Mouse (Mus musculus): ENCODE measurements around the gene Arid5b. TPM values are rescaled to one million over a fixed set of nuclear protein-coding genes. Genes with fewer than 3 reads are reported as not detected.

The Arid5b gene
- total and polyA plus RNA-seq, 2 experiments from 2014 or later = 13.3 to 13.6 TPM

DNA sequence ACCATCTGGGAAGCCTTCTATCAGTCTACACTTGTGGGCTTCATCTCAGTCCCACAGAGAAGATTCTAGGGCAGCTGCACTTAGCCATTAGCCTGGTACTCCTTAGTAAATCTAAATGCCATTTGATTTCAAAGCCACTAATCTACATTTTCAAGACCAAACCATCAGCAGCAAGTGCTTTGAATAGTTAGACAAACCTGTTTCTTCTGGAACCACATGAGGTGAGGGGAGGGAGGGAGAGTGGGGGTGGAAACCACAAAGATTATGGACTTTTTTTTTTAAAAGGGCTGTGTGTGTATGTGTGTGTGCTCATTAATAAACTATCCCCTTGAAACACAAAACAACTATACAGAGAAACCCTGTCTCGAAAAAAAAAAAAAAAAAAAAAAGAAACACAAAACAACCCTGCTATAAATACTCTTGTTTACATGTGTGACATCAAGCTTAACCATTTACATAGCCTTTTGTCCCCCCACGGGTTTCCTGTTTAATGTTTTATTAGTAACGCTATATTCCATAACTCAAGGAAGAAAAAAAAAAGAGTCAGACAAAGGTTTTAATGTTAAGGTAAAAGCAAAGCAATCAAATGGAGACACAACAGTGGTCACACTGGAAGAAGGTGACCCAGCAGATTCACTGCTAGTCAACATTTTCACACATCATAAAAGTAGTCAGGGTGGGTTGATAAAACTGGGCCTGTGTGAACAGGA lies 38.3 kb downstream of the Arid5b start:
- H3K9me3 ChIP-seq (ENCODE audit: low read length) = no peaks in the 10 kb centered on the region
- no peak overlapping the region for H3K4me3 ChIP-seq (ENCODE audit: low read depth, low read length)
- H3K9ac ChIP-seq (replicated peaks; ENCODE audit: low read length, poor library complexity, severe bottlenecking) = no peak overlapping the region; the same call in 1 of the 2 replicates
- H3K27ac ChIP-seq (ENCODE audit: low read depth, low read length) = no peak overlapping the region
- H3K4me1 ChIP-seq (ENCODE audit: insufficient read depth, low read length) = no peaks in the 10 kb centered on the region
- TF ChIP-seq CTCF (IDR thresholded peaks at IDR 0.05) = no peak
- H3K27me3 ChIP-seq (ENCODE audit: insufficient read depth, low read length) = no peaks in the 10 kb centered on the region
- 70% methylated on average over 3 of the region's 3 CpGs for whole genome bisulfite sequencing
- H3K36me3 ChIP-seq (ENCODE audit: insufficient read depth, low read length) = no peaks in the 10 kb centered on the region
- H3K4me2 ChIP-seq (ENCODE audit: low read depth, low read length, poor library complexity, severe bottlenecking) = no peak overlapping the region
- no peak for ATAC-seq (ENCODE audit: low FRiP score)
- DNase-seq (ENCODE audit: low spot score) = no peak

GRCm38 (mm10) chr10:68239426-68240070 lies 39.0 kb downstream of the Arid5b start:
- ATAC-seq (ENCODE audit: low FRiP score) = no peak
- no peak for DNase-seq (ENCODE audit: low spot score)
- no peak overlapping the region for H3K4me2 ChIP-seq (ENCODE audit: low read depth, low read length, poor library complexity, severe bottlenecking)
- no peak overlapping the region for H3K27ac ChIP-seq (ENCODE audit: low read depth, low read length)
- no peaks in the 10 kb centered on the region for H3K4me1 ChIP-seq (ENCODE audit: insufficient read depth, low read length)
- no peak overlapping the region; the same call in 1 of the 2 replicates for H3K9ac ChIP-seq (replicated peaks; ENCODE audit: low read length, poor library complexity, severe bottlenecking)
- no peaks in the 10 kb centered on the region for H3K36me3 ChIP-seq (ENCODE audit: insufficient read depth, low read length)
- H3K27me3 ChIP-seq (ENCODE audit: insufficient read depth, low read length) = no peaks in the 10 kb centered on the region
- no peak overlapping the region for H3K4me3 ChIP-seq (ENCODE audit: low read depth, low read length)
- 75% methylated on average over 7 of the region's 7 CpGs for WGBS
- TF ChIP-seq CTCF (IDR thresholded peaks at IDR 0.05) = no peak
- H3K9me3 ChIP-seq (ENCODE audit: low read length) = no peaks in the 10 kb centered on the region

- no peak overlapping the region for H3K4me2 ChIP-seq (ENCODE audit: low read depth, low read length, poor library complexity, severe bottlenecking)
Observed at GRCm38 (mm10) chr10:68238707-68239425, 39.7 kb downstream of the Arid5b start.

DNA sequence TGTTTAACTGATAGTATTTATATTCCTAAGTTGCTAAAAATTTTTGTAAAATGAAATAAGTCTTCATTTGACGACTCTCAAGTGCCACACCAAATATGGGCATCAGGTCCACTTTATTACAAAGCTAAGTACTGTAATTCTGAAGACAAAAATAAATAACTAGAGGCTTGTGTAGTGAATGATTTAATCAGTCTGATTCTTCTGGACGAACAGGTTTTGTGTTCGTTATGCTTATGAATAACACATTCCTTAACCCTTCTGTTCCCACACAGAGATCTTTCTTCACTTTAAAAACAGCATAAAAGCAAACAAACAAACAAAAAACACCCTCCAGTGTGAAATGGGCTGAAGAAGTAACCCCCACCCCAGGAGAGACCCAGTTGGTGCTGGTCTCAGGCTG lies 40.4 kb downstream of the Arid5b start:
- Histone ChIP-seq H3K36me3 (ENCODE audit: insufficient read depth, low read length) (no peaks in the 10 kb centered on the region), H3K4me3 (ENCODE audit: low read depth, low read length) (no peak overlapping the region), H3K27me3 (ENCODE audit: insufficient read depth, low read length) (no peaks in the 10 kb centered on the region), H3K4me1 (ENCODE audit: insufficient read depth, low read length) (no peaks in the 10 kb centered on the region), H3K27ac (ENCODE audit: low read depth, low read length) (no peak overlapping the region), H3K9ac (replicated peaks; ENCODE audit: low read length, poor library complexity, severe bottlenecking) (no peak overlapping the region), H3K9me3 (ENCODE audit: low read length) (no peaks in the 10 kb centered on the region), H3K4me2 (ENCODE audit: low read depth, low read length, poor library complexity, severe bottlenecking) (no peak overlapping the region)
- no peak for TF ChIP-seq CTCF (IDR thresholded peaks at IDR 0.05)
- ATAC-seq (ENCODE audit: low FRiP score) = no peak
- no peak for DNase-seq (ENCODE audit: low spot score)
- 40% methylated on average over 3 of the region's 3 CpGs for WGBS

More at GRCm38 (mm10) chr10:68238707-68239425, 39.7 kb downstream of the Arid5b start:
- H3K27ac ChIP-seq (ENCODE audit: low read depth, low read length) = no peak overlapping the region
- H3K36me3 ChIP-seq (ENCODE audit: insufficient read depth, low read length) = no peaks in the 10 kb centered on the region
- H3K9ac ChIP-seq (replicated peaks; ENCODE audit: low read length, poor library complexity, severe bottlenecking) = no peak overlapping the region
- DNase-seq (ENCODE audit: low spot score) (no peak), ATAC-seq (ENCODE audit: low FRiP score) (no peak)
- H3K9me3 ChIP-seq (ENCODE audit: low read length) = no peaks in the 10 kb centered on the region
- TF ChIP-seq CTCF (IDR thresholded peaks at IDR 0.05) = peak; percentile 34
- no peaks in the 10 kb centered on the region for H3K4me1 ChIP-seq (ENCODE audit: insufficient read depth, low read length)
- no peak overlapping the region for H3K4me3 ChIP-seq (ENCODE audit: low read depth, low read length)
- 46% methylated on average over 5 of the region's 5 CpGs for WGBS
- H3K27me3 ChIP-seq (ENCODE audit: insufficient read depth, low read length) = no peaks in the 10 kb centered on the region

DNA sequence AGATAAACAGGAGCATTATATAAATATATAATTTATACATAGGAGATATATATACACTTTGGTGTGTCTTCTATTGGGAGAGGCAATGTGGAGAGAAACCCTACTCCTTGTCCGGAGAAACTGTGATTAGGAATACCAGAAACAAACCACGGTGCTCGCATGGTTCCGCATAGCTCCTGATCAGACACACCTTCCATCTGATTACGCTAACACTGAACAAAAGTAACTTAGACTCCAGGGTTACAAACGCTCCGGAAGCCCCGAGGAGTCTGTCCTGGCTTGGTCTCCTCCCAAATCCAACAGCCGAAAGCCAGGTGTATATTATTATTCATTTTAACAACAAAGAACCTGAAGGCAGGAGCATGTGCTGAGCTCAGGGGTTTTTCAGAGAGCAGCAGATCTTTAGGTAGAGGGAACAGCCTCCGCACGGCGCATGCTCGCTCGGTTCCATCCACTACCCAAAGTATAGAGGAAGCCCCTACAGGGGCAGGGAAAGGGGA lies 41.5 kb downstream of the Arid5b start:
- no peak for TF ChIP-seq CTCF (IDR thresholded peaks at IDR 0.05)
- Histone ChIP-seq H3K36me3 (ENCODE audit: insufficient read depth, low read length) (no peaks in the 10 kb centered on the region), H3K4me3 (ENCODE audit: low read depth, low read length) (no peak overlapping the region), H3K9ac (replicated peaks; ENCODE audit: low read length, poor library complexity, severe bottlenecking) (no peak overlapping the region), H3K4me2 (ENCODE audit: low read depth, low read length, poor library complexity, severe bottlenecking) (no peak overlapping the region), H3K27me3 (ENCODE audit: insufficient read depth, low read length) (no peaks in the 10 kb centered on the region), H3K4me1 (ENCODE audit: insufficient read depth, low read length) (no peaks in the 10 kb centered on the region), H3K27ac (ENCODE audit: low read depth, low read length) (no peak overlapping the region), H3K9me3 (ENCODE audit: low read length) (no peaks in the 10 kb centered on the region)
- WGBS = 87% methylated on average over 14 of the region's 14 CpGs
- ATAC-seq (ENCODE audit: low FRiP score) (no peak), DNase-seq (ENCODE audit: low spot score) (no peak)
